Mouse (Mus musculus): ENCODE results near the gene Cdh24.
A peak's percentile ranks its signal among the peaks of the same experiment; 100 is the strongest.

Cdh24 gene

DNA sequence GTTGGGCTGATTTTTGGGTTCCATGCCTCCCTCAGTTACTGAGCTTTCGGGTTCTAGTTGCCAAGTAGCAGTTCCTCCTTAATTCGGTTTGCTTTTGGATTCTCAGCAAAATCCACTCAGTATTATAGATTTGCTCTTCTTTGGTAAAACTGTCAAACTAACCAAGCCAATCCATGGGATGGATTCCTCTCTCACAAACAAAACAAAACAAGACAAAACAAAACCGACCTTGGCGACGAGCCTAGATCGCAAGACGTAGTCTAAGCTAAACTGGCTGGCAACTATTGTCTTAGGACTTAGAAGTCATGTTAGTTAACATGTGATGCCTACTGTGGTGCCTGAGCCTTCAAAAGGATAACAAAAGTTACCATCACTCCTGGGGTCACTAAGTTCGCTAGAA lies 37.5 kb downstream of the Cdh24 start:
- DNase-seq, result no peak

DNA sequence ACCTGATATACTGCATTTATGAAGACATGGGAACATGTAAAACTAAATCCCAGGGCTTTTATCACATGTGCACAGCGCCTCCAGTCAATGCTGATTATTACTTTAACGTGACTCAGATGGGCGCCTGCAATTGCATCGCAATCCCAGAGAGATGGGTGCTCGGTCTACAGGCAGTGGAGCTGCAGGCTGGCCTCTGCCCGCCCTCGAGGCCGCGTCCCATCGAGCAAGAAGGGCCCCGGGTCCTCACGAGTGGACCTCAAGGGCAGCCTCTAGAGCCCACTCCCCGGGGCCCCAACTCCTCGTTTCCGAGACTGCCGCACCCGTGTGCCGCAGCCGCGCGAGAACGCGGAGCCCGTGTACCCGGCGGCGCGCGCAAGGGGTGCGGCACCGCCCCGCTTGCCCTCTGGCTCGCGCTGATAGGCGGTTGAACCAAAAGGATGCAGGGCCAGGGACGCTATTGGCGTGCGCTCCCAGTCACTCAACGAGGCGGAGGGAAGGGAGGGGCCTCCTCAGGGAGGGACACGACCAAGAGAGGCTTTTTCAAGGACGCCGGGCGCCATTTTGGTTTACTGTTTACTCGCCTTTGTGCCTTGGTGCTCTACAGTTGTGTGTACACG lies 38.0 kb downstream of the Cdh24 start:
- DNase-seq, result peak; percentile 97

DNA sequence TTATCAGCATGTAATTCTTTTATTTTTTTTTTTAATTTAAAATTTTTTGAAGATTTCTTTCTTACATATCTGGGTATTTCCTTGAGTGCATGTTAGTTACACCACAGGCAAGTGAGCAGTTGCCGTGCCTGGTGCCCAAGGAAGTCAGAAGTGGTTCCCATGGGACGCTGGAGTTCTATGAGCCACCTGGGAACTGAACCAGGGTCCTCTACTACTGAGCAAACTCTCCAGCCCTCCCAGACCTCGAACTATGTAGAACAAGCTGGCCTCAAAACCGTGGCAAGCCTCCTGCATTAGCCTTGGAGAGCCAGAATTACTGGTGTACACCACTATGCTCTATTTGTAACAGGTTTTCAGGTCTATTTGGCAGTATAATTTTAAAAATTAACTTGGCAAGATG lies 38.6 kb downstream of the Cdh24 start:
- no peak for DNase-seq

DNA sequence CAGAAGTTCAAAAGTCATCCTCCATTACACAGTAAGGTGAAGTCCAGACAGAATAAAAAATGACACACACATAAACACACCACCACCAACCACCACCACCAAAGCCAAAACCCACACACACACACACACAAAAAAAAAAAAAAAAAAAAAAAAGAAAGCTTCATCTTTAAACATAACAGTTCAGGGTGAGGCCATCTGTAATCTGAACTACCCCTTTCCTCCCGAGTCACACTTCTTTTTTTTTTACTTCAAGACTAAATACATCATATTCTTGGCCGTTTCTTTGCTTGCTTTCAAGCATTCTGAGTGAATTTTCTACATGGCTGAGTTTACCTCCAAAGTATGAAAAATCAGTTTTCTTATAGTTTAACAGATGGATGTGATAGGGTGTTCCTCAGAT lies 39.6 kb downstream of the Cdh24 start:
- no peak for DNase-seq

DNA sequence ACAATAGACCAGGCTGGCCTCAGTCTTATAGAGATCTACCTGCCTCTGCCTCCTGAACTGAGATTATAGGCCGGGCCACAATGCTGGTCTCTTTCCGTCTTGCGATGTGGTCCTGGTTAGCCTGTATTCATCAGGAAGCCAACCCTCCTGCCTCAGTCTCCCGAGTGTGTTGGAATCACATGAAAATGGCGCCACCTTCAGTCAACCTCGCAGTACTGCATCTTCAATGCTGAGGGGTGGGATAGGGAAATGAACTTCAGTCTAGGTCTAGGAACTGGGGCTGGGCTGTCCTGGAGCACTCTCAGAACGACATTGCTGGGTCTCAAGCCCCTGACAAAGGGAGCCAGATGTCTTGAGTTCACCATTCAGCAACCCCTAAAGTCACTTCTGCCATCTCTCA lies 44.1 kb downstream of the Cdh24 start:
- no peak for DNase-seq

DNA sequence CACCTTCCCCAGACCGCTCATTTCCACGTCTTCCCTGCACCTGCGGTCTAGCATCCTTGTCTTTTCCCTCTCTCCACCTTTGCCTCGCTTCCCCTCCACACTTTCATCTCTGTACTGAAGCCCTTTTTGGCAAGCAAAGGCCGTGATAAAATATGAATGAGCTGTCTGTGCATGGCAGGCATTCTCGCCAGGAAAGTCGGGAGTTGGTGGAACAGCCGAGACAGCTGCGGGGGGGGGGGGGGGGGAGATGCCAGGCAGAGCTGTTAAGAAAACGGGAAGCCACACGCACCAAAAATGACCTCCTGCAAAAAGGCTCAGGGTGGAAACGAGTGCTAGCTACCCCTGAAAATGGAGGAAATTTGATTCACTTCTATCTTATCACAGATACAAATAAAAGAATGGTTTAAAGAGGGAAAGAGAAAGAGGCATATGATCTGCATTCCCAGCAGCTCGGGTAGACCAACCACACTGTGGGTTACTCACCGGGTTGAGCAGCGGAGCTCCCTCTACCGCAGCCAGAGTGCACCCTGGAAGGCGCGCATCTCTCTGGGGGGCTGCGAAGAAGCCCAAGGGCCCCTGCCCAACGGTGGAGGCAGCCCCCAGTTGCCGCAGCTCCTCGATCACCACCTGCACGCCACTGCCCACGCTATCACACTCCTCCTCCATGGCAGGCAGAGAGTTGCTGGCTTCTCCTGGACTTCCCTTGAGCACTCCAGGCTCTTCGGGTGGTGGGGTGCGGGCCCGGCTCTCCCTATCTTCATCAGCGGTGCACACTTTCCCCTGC lies 46.3 kb downstream of the Cdh24 start:
- peak; percentile 52 for DNase-seq

DNA sequence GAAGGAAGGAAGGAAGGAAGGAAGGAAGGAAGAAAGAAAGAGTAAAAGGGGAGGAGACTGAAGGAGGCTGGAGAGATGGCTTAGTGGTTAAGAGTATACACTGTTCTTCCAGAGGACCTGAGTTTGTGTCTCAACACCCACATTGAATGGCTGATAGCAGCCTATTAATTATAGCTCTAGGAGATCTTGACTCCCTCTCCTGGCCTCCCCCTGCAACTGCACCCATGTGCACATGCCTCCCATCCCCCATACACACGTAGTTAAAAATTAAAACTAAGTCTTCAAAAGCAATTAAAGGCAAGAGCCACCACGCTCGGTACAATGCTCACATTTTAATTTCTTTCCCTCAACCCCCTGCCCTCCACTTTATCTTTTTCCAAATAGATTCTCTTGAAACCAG lies 47.1 kb downstream of the Cdh24 start:
- DNase-seq, result no peak

DNA sequence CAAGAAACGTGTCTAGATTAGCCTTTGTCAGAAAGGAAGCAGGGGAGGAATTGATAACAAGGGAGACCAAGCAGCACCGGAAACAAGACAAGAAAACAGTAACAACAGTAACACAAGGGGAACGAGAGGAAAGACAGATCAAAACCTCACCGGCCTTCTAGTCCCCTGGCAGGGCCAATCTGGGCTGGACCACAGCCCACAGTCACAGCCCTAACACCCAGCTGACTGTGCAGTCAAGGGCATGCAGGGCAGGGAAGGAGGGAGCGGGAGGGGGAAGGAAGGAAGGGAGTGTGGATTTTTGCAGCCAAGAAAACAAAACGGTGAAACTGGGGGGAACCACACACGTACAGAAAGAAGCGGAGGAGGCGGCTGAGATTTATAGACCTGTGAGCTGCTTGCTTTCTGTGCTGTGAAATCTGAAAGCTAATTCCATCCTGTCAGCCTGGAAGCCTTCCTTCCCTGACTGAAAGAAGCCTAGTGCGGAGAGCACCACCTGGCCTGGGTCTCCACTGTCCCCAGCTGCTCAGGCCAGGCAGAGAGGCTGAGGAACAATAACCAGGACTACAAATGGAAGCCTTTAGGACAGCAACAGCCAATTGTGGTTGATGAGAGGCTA lies 48.7 kb downstream of the Cdh24 start:
- DNase-seq, result no peak

DNA sequence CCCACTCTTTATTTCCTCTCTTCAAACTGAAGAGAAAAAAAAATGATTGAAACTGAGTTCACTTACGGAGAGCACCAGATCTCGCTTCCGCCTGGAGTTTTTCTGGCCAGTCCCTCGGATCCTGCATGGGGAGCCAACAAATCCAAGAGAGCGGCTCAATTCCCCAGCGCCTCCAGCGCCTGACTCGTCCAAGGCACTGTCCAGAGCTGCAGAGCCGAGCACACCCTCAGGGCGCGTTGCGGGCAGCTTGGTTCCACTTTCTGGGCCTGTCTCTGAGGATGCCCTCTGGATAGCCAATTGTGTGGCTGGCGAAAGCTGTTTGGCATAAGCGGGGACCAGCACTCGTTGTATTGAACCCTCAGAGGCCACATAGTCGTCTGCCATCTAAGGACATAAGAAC lies 50.1 kb downstream of the Cdh24 start:
- DNase-seq, result no peak

DNA sequence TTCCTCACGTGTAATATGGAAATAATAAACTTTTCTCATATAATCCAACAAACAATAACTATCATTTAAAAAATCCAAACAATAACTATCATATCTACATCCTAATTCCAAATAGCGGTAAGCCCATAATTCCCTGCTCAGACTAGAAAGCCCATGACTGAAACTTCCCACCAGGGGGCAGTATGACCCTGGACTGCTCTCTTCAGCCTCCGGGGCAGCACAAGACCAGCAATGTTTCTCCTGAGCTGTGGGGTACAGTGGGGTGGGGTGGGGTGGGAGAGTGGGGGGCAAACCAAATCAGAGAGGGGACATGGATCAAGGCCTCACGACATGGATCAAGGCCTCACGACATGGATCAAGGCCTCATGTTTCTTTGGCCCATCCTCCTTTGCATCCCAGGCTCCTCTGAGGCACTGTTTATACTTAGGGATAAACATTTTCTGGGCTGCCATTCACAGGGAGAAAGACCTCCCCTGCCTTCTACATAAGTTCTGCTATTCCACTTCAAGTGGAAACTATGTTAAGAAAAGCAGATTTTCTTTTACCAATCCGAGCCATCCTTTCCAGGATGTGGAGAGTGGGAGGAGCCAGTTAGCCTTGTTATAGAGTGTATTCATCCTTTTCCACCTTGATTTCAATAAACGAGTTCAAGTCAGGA lies 57.4 kb downstream of the Cdh24 start:
- DNase-seq, result peak; percentile 33

DNA sequence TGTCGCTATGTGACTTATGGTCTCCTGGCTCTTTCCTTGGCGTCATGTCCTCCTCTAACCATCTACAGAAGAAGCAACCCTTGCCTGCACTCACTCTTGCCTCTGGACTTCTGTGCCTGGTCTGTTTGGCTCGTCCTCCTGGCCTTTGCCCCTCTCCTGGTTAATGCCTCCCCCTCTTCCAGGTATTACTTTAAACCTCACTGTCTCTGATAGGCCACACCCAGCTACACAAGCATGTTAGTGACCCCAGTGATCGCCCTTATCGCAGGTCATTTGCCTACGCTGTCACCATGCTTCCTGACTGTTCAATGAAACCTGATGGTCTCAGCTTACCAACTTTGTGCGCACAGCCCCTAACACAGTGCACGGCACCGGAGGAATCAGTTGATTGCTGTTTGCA lies 58.6 kb downstream of the Cdh24 start:
- DNase-seq, result no peak
